Mouse (Mus musculus): Measurements from ENCODE around the gene Asb3.
"Not testable (repeated sequence)": the region's sequence is repeated elsewhere in the genome, so short reads cannot be mapped to it uniquely, and the experiment has no call there.

DNA sequence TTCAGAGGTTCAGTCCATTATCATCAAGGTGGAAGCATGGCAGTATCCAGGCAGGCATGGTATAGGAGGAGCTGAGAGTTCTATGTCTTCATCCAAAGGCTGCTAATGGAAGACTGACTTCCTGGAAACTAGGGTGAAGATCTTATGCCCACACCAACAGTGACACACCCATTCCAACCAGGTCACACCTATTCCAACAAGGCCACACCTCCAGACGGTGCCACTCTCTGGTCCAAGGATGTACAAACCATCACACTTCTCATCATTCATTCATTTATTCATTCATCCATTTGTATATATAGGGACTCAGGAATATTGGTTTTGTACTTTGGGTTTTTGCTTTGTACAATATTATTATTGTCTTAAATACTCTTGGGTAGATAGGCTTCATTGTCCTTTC is 124.5 kb downstream of the Asb3 start:
- TF ChIP-seq CTCF (IDR thresholded peaks at IDR 0.05; ENCODE audit: low read depth, low read length); POLR2A (IDR thresholded peaks at IDR 0.05; ENCODE audit: insufficient read depth, low read length); EP300 (IDR thresholded peaks at IDR 0.05; ENCODE audit: insufficient read depth, low read depth, low read length): not testable (repeated sequence)

Measured in ES-Bruce4 (cell line).